Mouse (Mus musculus): ENCODE data around the gene Anapc1. TPM values are rescaled to one million over a fixed set of nuclear protein-coding genes. Genes with fewer than 3 reads are reported as not detected.

The Anapc1 gene
- polyA plus RNA-seq, 1 experiment from 2014 or later = 57.4 TPM

DNA sequence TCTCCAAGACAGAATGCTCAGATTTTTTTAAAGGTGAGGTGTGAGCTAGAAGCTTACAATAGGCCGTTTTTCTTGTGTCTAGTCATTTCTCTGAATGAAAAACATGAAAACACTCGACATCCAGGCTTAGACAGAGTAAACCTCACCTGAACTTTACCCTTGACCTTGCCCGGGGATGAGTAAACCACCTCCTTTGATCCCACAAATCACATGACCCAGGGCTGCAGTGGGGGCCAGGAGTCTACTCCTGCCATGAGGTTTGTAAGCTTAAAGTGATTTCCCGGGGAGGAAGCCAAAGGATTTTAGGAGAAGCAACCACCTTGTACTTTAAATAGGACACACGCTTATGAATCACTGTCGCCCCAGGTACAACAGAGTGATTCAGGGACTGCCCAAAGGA, 119.2 kb downstream of the Anapc1 start:
- 61% methylated on average over 6 of the region's 6 CpGs for WGBS

DNA sequence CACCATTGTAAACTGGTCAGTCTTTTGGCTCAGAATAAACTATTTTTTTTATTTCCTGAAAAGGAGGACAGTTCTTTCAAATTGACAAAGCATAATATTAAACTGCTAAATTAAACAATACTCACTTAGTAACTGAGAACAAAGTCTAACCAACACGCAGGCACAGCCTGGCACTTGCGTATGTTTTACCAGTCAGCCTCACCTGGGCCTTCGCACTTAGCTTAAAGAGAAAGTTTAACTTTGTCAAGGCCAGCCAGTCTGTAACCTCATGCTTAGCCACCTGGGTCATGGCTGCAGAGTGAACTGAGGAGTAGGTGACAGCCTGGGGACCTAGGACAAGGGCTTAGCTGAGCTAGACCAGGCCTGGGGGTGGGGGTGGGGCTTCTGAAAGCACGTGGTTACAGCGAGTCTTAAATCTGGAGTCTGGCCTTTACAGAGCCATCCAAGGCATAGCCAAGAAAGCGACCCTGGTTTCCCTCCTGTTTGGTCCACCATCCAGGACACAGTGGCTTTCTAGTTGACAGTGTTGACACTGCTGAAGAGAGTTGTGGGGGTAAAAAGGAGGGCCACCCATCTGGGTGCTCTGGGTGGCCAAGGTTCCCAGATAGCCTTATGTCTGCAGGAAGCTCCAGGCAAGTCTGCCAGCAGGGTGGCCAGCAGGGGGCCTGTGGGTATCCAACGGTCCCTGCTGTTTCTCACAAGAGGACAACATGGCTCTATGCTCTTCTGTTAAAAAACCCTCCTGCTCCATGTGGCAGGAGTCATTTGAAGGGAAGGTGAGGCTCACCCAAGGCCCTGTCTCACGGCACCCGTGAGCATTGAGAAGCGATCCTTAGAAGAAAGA, 120.7 kb downstream of the Anapc1 start:
- no peaks in the 10 kb centered on the region for H3K36me3 ChIP-seq (ENCODE audit: control insufficient read depth, insufficient read depth, low read length)
- ATAC-seq (ENCODE audit: low read depth) (no peak), DNase-seq (ENCODE audit: low spot score) (no peak)
- 69% methylated on average over 10 of the region's 10 CpGs for WGBS
- no peak overlapping the region for H3K4me3 ChIP-seq (ENCODE audit: low read depth, low read length)
- no peaks in the 10 kb centered on the region for H3K27me3 ChIP-seq (replicated peaks; ENCODE audit: control insufficient read depth, insufficient read depth, low read length)
- H3K27ac ChIP-seq (replicated peaks; ENCODE audit: low read depth, low read length) = no peak overlapping the region
- H3K9ac ChIP-seq (ENCODE audit: low read depth, low read length) = no peak overlapping the region
- no peak overlapping the region for H3K4me2 ChIP-seq (ENCODE audit: low read depth, low read length)
- no peaks in the 10 kb centered on the region; the same call in 1 of the 2 replicates for H3K4me1 ChIP-seq (ENCODE audit: control insufficient read depth, insufficient read depth, low read length)
- no peaks in the 10 kb centered on the region for H3K9me3 ChIP-seq (ENCODE audit: control insufficient read depth, low read length)

More for the DNA sequence above, 119.2 kb downstream of the Anapc1 start:
- DNase-seq (ENCODE audit: low spot score) (no peak), ATAC-seq (ENCODE audit: low read depth) (no peak)
- Histone ChIP-seq H3K36me3 (ENCODE audit: control insufficient read depth, insufficient read depth, low read length) (no peaks in the 10 kb centered on the region), H3K4me3 (ENCODE audit: low read depth, low read length) (no peak overlapping the region), H3K9ac (ENCODE audit: low read depth, low read length) (no peak overlapping the region), H3K27me3 (replicated peaks; ENCODE audit: control insufficient read depth, insufficient read depth, low read length) (no peaks in the 10 kb centered on the region), H3K9me3 (ENCODE audit: control insufficient read depth, low read length) (no peaks in the 10 kb centered on the region), H3K4me2 (ENCODE audit: low read depth, low read length) (no peak overlapping the region), H3K4me1 (ENCODE audit: control insufficient read depth, insufficient read depth, low read length) (no peaks in the 10 kb centered on the region; the same call in 1 of the 2 replicates), H3K27ac (replicated peaks; ENCODE audit: low read depth, low read length) (no peak overlapping the region)

DNA sequence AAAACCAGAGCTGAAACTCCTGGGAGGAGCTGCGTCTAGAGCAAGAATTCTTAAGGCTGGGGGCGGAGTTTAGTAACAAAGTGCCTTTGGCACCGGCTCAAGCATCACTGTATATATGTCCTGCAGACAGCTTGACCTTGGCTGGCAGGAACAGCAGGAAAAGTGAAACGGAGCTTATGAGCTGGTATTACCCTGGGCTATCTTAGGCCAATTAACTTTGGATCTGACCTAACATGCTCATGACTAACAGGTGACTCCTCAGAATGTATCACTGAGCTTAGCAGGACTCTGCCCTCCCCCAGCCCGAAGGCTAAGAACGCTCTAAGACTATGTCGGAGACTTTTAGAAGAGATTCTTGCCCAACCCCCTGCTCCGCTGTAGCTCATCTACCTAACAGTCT, 121.3 kb downstream of the Anapc1 start:
- DNase-seq (ENCODE audit: low spot score) (peak; percentile 56), ATAC-seq (ENCODE audit: low read depth) (0 out of 2 replicates have a peak, but pooled peaks have one; percentile 53)
- Histone ChIP-seq H3K4me1 (ENCODE audit: control insufficient read depth, insufficient read depth, low read length) (no peaks in the 10 kb centered on the region; the same call in 1 of the 2 replicates), H3K27me3 (replicated peaks; ENCODE audit: control insufficient read depth, insufficient read depth, low read length) (no peaks in the 10 kb centered on the region), H3K4me2 (ENCODE audit: low read depth, low read length) (no peak overlapping the region), H3K36me3 (ENCODE audit: control insufficient read depth, insufficient read depth, low read length) (no peaks in the 10 kb centered on the region), H3K4me3 (ENCODE audit: low read depth, low read length) (no peak overlapping the region), H3K9ac (ENCODE audit: low read depth, low read length) (no peak overlapping the region), H3K27ac (replicated peaks; ENCODE audit: low read depth, low read length) (no peak overlapping the region), H3K9me3 (ENCODE audit: control insufficient read depth, low read length) (no peaks in the 10 kb centered on the region)
- WGBS = 47% methylated on average over 8 of the region's 8 CpGs

DNA sequence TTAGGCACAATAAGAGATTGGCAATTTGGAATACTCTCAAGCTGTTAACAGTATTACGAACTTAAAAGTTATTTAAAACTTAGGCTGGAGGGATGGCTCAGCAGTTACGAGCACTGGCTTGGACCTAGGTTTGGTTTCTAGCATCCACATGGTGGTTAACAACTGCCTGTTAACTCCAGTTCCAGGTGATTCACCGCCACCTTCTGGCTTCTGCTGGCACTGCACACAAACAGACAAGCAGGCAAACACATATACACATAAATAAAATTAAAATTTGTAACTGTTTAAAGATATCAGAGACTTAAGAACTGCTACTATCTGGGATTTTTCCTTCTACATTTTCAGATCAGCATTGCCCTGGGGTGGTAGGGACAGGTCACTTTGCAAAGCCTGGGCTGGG, 123.0 kb downstream of the Anapc1 start:
- Histone ChIP-seq H3K4me3 (ENCODE audit: low read depth, low read length) (no peak overlapping the region), H3K9me3 (ENCODE audit: control insufficient read depth, low read length) (no peaks in the 10 kb centered on the region), H3K27ac (replicated peaks; ENCODE audit: low read depth, low read length) (no peak overlapping the region), H3K4me1 (ENCODE audit: control insufficient read depth, insufficient read depth, low read length) (no peaks in the 10 kb centered on the region; the same call in 1 of the 2 replicates), H3K36me3 (ENCODE audit: control insufficient read depth, insufficient read depth, low read length) (no peaks in the 10 kb centered on the region), H3K27me3 (replicated peaks; ENCODE audit: control insufficient read depth, insufficient read depth, low read length) (no peaks in the 10 kb centered on the region), H3K9ac (ENCODE audit: low read depth, low read length) (no peak overlapping the region), H3K4me2 (ENCODE audit: low read depth, low read length) (no peak overlapping the region)
- 91% methylated on average over 3 of the region's 3 CpGs for WGBS
- no peak for DNase-seq (ENCODE audit: low spot score)
- no peak for ATAC-seq (ENCODE audit: low read depth)

Other genes starting within 250 kb of the Anapc1 start
- gene Spdye4c, start 96.2 kb downstream of the Anapc1 start, polyA plus RNA-seq (2014; fragmentation: Nextera tagmentation; extraction: Ambion mirVana) = not detected in 2 replicates
- gene Mertk, start 11.6 kb upstream of the Anapc1 start, polyA plus RNA-seq (2014; fragmentation: Nextera tagmentation; extraction: Ambion mirVana) = 9.6 and 9.8 TPM in 2 replicates
- 26.8 and 28.4 TPM in 2 replicates for gene Tmem87b, start 130.7 kb upstream of the Anapc1 start, polyA plus RNA-seq (2014; fragmentation: Nextera tagmentation; extraction: Ambion mirVana)
- 9.1 and 9.8 TPM in 2 replicates for gene Fbln7, start 175.6 kb upstream of the Anapc1 start, polyA plus RNA-seq (2014; fragmentation: Nextera tagmentation; extraction: Ambion mirVana)